Mouse (Mus musculus) stomach, embryonic 15.5 days (tissue): Measurements from ENCODE around the gene Kif24. TPM values are rescaled to one million over a fixed set of nuclear protein-coding genes. Genes with fewer than 3 reads are reported as not detected.

Source experiments
- ATAC-seq: fragments of 200-750 bp; cut with Nextera tagmentation; 2 replicates; pipeline ENCODE4 v1.8.0; 2017; ENCODE audit warnings: low read depth, moderate number of reproducible peaks, moderate TSS enrichment; ENCODE audit not compliant: insufficient read depth, low FRiP score
- H3K27ac ChIP-seq: fragments of 300-500 bp; sonication (generic); 2 replicates; pipeline ENCODE4 v1.5.1; 2015; ENCODE audit warnings: mild to moderate bottlenecking, inconsistent platforms
- H3K27me3 ChIP-seq: fragments of 300-500 bp; sonication (generic); replicated peaks from 2 replicates; pipeline ENCODE4 v1.6.1; 2015; ENCODE audit warnings: inconsistent platforms
- H3K36me3 ChIP-seq: fragments of 300-500 bp; sonication (generic); 2 replicates; pipeline ENCODE4 v1.6.1; 2015; ENCODE audit warnings: inconsistent platforms
- H3K4me1 ChIP-seq: fragments of 300-500 bp; sonication (generic); 2 replicates; pipeline ENCODE4 v1.6.1; 2015; ENCODE audit warnings: inconsistent platforms
- H3K4me2 ChIP-seq: fragments of 300-500 bp; sonication (generic); 2 replicates; pipeline ENCODE4 v1.6.1; 2015; ENCODE audit warnings: mild to moderate bottlenecking, inconsistent platforms
- H3K4me3 ChIP-seq: fragments of 300-500 bp; sonication (generic); replicated peaks from 2 replicates; pipeline ENCODE4 v1.5.1; 2015; ENCODE audit warnings: inconsistent platforms
- H3K9ac ChIP-seq: fragments of 300-500 bp; sonication (generic); 2 replicates; pipeline ENCODE4 v1.6.1; 2015; ENCODE audit warnings: inconsistent platforms
- H3K9me3 ChIP-seq: fragments of 300-500 bp; sonication (generic); 2 replicates; pipeline ENCODE4 v1.6.1; 2016; ENCODE audit warnings: inconsistent platforms
- WGBS: fragments of 180-500 bp; shearing (Covaris S2); methylation state at CpG from one replicate; pipeline ENCODE4 v1.1.7; 2015; 5-methylcytosine and 5-hydroxymethylcytosine counted together
- polyA plus RNA-seq: library from polyadenylated mRNA; unstranded; fragments of >200 nt; fragmentation: Nextera tagmentation; extraction: Ambion mirVana; gene quantifications from 2 replicates; pipeline ENCODE4 v1.2.1, GENCODE M21; 2015

Gene Kif24
- polyA plus RNA-seq, 1 experiment from 2014 or later, result 6.1 TPM

DNA sequence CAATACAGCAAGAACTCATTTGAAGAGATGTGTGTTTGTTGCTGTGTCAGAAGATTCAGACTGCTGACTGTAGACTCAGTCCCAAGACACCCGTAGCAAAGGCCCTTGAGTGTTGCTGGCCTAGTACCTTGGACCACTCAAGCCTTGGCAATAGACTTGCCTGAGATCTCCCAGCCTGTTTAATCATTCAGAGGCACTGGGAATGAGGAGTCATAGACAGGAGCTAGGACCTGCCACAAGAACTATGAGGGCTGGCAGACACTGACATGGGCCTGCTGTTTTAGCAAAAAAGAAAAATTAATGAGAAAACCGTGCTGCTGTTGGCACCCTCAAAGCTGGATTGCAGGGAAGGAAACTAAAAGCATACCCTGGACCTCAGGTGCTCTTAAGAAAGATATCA is 73.7 kb downstream of the Kif24 start:
- Histone ChIP-seq H3K4me2 (no peak overlapping the region), H3K36me3 (peaks cover 44% of the 10 kb centered on the region), H3K9me3 (no peaks in the 10 kb centered on the region), H3K9ac (no peak overlapping the region), H3K4me3 (no peak overlapping the region), H3K27me3 (no peaks in the 10 kb centered on the region), H3K4me1 (no peaks in the 10 kb centered on the region), H3K27ac (no peak overlapping the region)
- ATAC-seq, result no peak
- WGBS, result 90% methylated on average over 2 of the region's 2 CpGs

DNA sequence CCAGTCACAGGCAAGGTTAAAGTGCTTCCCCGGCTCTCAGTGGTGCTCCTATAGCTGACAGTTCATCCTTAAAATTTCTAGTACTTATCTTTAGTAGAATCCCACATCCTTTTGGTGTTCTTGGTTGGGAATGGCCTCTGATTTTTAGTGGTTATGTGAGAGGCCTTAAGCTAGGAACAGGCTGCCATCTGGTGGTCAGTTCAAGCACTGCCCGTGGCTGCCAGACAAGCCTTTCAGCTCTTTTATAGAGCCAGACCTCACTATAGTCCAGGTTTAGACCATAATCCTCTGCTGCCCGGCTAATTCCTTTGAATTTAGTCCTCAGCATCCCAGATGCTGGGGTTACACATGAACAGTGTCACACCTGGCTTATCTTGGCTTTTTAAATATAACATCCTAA is 74.6 kb downstream of the Kif24 start:
- ATAC-seq, result no peak
- 23% methylated on average over 3 of the region's 3 CpGs for WGBS
- Histone ChIP-seq H3K4me1 (no peaks in the 10 kb centered on the region), H3K27ac (no peak overlapping the region), H3K9ac (no peak overlapping the region), H3K4me2 (no peak overlapping the region), H3K36me3 (peaks cover 36% of the 10 kb centered on the region), H3K27me3 (no peaks in the 10 kb centered on the region), H3K9me3 (no peaks in the 10 kb centered on the region), H3K4me3 (no peak overlapping the region)

DNA sequence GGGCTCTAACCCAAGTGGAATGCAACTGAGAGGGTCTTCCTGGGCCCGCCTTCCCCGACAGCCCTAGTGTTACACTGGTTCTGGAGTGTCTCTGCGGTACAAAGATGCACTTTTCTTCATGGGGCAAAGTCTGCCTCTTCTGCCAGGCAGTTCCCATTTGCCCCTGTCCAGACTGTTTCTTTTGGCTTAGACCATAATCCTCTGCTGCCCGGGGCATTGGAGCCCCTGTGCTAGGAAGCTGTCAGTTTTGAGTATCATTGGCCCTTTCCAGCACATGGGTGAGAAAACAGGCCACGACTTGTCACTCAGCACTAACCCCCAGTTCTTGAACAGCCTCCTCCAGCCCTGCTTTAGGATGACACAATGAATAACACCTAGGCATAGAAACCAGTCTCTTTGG is 75.4 kb downstream of the Kif24 start:
- Histone ChIP-seq H3K9me3 (no peaks in the 10 kb centered on the region), H3K4me2 (no peak overlapping the region), H3K36me3 (peaks cover 29% of the 10 kb centered on the region), H3K9ac (no peak overlapping the region), H3K4me3 (no peak overlapping the region), H3K27ac (no peak overlapping the region), H3K4me1 (no peaks in the 10 kb centered on the region), H3K27me3 (no peaks in the 10 kb centered on the region)
- ATAC-seq, result no peak
- WGBS, result 85% methylated on average over 5 of the region's 5 CpGs

DNA sequence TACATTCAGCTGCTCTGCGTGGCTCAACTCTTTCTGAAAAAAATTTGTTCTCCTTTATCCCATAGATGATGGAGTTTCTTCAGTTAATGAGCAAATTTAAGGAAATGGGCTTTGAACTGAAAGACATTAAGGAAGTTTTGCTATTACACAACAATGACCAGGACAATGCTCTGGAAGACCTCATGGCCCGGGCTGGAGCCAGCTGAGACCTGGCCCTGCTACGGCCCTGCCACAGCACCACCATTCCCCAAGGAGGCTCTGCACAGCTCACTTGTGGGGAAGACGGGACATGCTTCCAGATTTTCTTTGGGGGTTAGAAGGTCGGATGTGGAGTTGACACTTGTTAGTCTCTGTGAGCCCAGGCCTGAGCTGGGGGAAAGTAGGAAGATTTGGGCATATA is 76.1 kb downstream of the Kif24 start:
- Histone ChIP-seq H3K4me1 (no peaks in the 10 kb centered on the region), H3K9ac (no peak overlapping the region), H3K4me3 (no peak overlapping the region), H3K9me3 (no peaks in the 10 kb centered on the region), H3K36me3 (peaks cover 23% of the 10 kb centered on the region), H3K4me2 (no peak overlapping the region), H3K27me3 (no peaks in the 10 kb centered on the region), H3K27ac (no peak overlapping the region)
- 84% methylated on average over 5 of the region's 5 CpGs for WGBS
- no peak for ATAC-seq

DNA sequence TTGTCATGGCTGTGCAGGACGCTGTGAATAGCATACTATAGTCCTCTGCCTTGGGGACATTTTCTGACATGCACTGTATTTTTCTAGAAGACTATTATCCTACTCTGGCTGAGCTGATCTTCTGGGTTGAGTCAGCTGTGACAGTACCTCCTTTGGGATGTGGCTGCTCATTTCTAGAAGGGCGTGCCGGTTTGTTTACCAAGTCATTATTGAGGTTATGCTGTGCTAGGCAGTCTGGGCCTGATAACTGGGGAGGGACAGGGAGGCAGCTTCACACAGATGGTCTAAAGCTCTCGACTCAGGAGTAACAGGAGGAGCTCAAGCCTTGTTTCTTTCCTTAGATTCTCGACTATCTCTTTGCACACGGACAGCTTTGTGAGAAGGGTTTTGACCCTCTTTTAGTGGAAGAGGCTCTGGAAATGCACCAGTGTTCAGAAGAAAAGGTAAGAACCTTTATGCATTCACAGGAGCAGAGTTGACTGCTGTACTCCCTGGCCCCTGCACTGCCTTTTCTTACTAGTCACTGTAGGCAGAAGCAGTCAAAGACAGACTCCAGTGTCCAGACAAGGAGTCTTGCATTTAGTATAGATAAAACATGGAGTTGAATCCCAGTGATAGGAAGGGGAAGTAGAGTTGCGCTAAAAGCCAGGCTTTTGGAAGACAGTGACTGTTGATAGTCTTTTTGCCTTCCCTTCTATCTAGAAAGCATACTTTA is 76.8 kb downstream of the Kif24 start:
- H3K4me3 ChIP-seq, result no peak overlapping the region
- H3K9me3 ChIP-seq, result no peaks in the 10 kb centered on the region
- no peak overlapping the region for H3K4me2 ChIP-seq
- WGBS, result 67% methylated on average over 7 of the region's 7 CpGs
- H3K27me3 ChIP-seq, result no peaks in the 10 kb centered on the region
- no peak overlapping the region for H3K9ac ChIP-seq
- no peaks in the 10 kb centered on the region for H3K4me1 ChIP-seq
- H3K36me3 ChIP-seq, result peaks cover 21% of the 10 kb centered on the region
- no peak overlapping the region for H3K27ac ChIP-seq
- ATAC-seq, result peak; percentile 90

DNA sequence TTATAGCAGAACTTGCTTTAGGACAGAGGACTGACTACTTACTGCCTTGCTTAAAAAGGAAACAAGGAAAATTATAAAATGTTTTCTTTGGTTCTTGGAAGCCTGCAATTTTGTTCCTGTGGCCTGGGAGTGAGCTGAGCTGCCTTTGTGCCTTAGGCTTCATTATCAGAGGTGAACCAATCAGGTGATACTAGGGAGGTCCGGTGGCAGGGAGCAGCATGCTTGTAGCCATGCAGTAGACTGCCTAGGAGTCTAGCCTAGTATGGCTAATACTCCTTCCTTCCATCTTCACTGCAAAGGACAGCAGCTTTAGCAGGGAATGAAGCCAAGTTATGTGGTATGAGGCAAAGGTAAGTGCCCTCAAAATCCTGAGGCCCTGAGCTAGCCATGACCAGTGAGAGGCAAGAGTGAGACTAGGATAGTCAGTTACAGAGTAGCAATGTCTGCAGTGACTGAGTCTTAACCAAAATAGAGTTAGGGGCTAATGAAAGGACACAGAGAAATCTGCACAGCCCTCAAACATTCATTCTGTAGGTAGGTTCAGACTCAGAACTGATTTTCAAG is 78.2 kb downstream of the Kif24 start:
- H3K27me3 ChIP-seq, result no peaks in the 10 kb centered on the region
- H3K4me2 ChIP-seq, result no peak overlapping the region
- no peaks in the 10 kb centered on the region for H3K9me3 ChIP-seq
- H3K36me3 ChIP-seq, result peaks cover 16% of the 10 kb centered on the region
- ATAC-seq, result no peak
- no peak overlapping the region for H3K27ac ChIP-seq
- no peak overlapping the region for H3K9ac ChIP-seq
- 64% methylated on average over 1 of the region's 1 CpGs for WGBS
- H3K4me3 ChIP-seq, result no peak overlapping the region
- H3K4me1 ChIP-seq, result no peaks in the 10 kb centered on the region

DNA sequence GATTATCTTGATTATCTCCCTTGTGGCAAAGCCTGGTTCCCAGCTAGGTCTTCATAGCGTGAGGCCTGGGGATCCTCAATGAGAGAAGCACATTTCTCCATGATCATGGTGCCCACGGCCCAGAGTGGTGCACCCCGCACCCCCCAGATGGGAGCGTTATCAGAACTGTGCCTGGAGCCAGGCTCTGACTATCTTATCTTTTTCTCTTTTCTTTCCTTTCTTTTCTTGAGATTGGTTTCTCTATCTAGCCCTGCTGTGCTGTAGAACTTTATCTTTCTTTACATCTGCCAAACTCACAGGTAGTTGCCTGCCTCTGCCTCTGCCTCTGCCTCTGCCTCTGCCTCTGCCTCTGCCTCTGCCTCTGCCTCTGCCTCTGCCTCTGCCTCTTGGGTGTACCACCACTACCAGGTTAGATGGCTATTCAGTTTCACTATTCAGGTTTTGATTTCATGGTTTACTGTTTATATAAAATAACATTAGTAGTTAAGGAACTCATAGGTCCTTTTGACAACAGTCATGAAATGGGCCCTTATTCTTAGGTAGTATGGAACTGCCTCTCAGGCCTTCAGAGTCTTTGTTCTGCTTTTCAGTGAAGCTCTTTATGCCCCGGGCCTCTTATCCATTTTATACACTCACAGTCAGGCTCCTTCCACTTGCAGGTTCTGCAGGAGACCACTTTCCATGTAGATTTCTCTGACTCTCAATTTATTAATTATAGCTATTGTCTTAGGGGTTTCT is 83.3 kb downstream of the Kif24 start:
- Histone ChIP-seq H3K4me3 (no peak overlapping the region), H3K27me3 (no peaks in the 10 kb centered on the region), H3K4me1 (no peaks in the 10 kb centered on the region), H3K9me3 (no peaks in the 10 kb centered on the region), H3K9ac (no peak overlapping the region), H3K27ac (no peak overlapping the region), H3K36me3 (peaks cover 26% of the 10 kb centered on the region), H3K4me2 (no peak overlapping the region)
- no peak for ATAC-seq
- WGBS, result 91% methylated on average over 5 of the region's 5 CpGs

DNA sequence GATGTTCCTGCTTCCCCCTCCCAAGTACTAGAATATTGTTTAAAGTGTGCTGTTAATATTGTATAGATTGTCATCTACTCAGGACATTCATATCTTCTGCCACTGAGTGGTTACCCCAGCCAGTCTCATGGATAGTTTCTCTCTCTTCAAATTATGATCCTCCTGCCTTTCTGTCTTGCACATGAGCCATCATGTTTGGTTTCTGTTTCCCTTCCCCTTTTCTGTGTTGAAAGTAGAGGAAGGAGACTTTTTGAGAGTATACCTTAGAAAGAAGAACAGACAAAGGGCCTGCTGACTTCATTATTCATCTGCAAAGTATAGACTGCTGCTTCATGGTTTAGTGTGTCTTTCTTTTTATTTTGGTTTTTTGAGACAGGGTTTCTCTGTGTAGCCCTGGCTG is 87.1 kb downstream of the Kif24 start:
- Histone ChIP-seq H3K9ac (no peak overlapping the region), H3K36me3 (peaks cover 37% of the 10 kb centered on the region), H3K27me3 (no peaks in the 10 kb centered on the region), H3K4me1 (no peaks in the 10 kb centered on the region), H3K4me2 (no peak overlapping the region), H3K9me3 (no peaks in the 10 kb centered on the region), H3K4me3 (no peak overlapping the region), H3K27ac (no peak overlapping the region)
- no peak for ATAC-seq

DNA sequence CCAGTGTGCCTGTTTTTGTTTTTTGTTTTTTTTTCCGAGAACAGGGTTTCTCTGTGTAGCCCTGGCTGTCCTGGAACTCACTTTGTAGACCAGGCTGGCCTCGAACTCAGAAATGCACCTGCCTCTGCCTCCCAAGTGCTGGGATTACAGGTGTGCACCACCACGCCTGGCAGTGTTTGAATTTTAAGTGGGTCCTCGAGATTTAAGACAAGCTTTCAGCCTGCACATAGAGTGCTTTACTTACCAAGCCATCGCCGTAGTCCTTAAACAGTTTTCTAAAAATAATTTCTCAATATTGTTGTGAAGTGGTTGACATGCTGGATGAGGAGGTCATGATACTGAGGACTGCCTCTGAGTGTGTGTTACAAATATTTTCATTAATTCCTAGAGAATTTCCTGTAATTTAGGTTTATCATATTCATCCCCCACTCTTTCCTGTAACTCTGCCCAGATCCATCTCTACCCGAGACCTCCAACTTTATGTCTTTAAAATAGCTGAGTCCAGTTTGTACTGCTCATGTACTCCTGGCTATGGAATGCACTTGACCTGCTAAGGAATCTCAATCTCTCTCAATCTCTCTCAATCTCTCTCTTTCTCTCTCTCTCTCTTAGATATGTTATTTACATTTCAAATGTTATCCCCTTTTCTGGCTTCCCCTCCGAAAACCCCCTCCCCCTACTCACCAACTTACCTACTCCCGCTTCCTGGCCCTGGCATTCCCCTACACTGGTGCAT is 94.8 kb downstream of the Kif24 start:
- Histone ChIP-seq H3K4me1 (no peaks in the 10 kb centered on the region), H3K27me3 (no peaks in the 10 kb centered on the region), H3K9ac (no peak overlapping the region), H3K9me3 (no peaks in the 10 kb centered on the region), H3K27ac (no peak overlapping the region), H3K4me3 (no peak overlapping the region), H3K36me3 (peaks cover 8% of the 10 kb centered on the region; the same call in 1 of the 2 replicates), H3K4me2 (no peak overlapping the region)
- no peak for ATAC-seq
- 88% methylated on average over 9 of the region's 9 CpGs for WGBS

DNA sequence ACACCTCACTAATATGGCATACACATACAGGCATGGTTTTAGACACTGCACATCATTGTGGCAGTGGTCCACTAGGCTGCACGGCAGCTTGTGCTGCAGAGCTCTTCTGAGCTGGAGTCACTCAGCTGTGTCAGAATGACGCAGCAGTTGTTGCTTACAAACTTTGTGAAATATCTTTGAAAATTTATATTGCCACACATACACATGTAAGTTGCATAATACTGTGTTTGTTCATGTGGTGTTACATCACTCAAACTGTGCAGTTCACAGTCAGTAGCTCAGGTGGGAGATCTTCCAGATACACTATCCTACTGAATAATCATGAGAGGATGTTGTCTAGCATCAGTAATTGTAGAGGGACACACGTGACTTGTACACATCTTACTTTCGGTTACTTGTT is 96.5 kb downstream of the Kif24 start:
- Histone ChIP-seq H3K27ac (no peak overlapping the region), H3K9ac (no peak overlapping the region), H3K4me2 (no peak overlapping the region), H3K36me3 (peaks cover 6% of the 10 kb centered on the region; the same call in 1 of the 2 replicates), H3K27me3 (no peaks in the 10 kb centered on the region), H3K9me3 (no peaks in the 10 kb centered on the region), H3K4me1 (no peaks in the 10 kb centered on the region), H3K4me3 (no peak overlapping the region)
- 86% methylated on average over 4 of the region's 4 CpGs for WGBS
- no peak for ATAC-seq

DNA sequence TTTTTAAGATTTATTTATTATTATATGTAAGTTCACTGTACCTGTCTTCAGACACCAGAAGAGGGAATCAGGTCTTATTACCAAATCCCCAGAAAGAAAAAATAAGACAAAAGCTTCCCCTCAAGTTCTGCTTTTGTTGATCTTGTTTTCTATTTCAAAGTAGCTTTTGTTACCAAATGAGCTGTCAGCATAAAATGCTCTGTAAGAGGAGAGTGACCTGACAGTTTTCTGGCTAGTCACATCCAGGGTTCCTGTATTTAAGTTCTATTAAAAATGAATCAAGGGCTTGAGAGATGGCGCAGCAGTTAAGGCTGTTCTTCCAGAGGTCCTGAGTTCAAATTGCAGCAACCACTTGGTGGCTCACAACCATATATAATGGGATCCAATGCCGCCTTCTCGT is 103.6 kb downstream of the Kif24 start:
- ATAC-seq, result no peak
- no peaks in the 10 kb centered on the region for H3K36me3 ChIP-seq
- no peak overlapping the region for H3K9ac ChIP-seq
- no peaks in the 10 kb centered on the region for H3K4me1 ChIP-seq
- no peaks in the 10 kb centered on the region for H3K9me3 ChIP-seq
- H3K27ac ChIP-seq, result no peak overlapping the region
- H3K4me2 ChIP-seq, result no peak overlapping the region
- H3K4me3 ChIP-seq, result no peak overlapping the region
- H3K27me3 ChIP-seq, result no peaks in the 10 kb centered on the region
- 95% methylated on average over 3 of the region's 3 CpGs for WGBS

DNA sequence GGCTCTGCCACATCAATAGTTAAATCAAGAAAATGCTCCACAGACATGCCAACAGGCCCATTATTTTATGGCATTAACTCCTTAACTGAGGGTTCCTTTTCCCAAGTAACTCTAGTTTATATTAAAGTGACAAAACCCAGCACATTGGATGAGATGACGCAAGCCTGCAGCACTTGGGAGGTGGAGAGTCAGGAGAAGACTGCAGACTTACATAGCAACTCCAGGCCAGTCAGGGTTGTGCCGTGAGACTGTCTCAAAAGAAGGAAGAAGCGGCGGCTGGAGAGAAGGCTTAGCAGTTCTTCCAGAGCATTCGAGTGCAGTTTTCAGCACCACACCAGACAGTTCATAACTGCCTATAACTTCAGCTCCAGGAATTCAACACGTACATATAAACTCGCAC is 105.3 kb downstream of the Kif24 start:
- Histone ChIP-seq H3K4me2 (no peak overlapping the region), H3K4me1 (no peaks in the 10 kb centered on the region), H3K27me3 (no peaks in the 10 kb centered on the region), H3K36me3 (peaks cover 5% of the 10 kb centered on the region), H3K4me3 (no peak overlapping the region), H3K9me3 (no peaks in the 10 kb centered on the region), H3K9ac (no peak overlapping the region), H3K27ac (no peak overlapping the region)
- ATAC-seq, result no peak
- 80% methylated on average over 7 of the region's 7 CpGs for WGBS
